Mouse (Mus musculus) hindbrain, embryonic 12.5 days (tissue): ENCODE results near the gene Mag. TPM values are rescaled to one million over a fixed set of nuclear protein-coding genes. Genes with fewer than 3 reads are reported as not detected.

Source experiments
- ATAC-seq: fragments of 200-750 bp; cut with Nextera tagmentation; 2 replicates; pipeline ENCODE4 v1.8.0; 2017; ENCODE audit warnings: moderate TSS enrichment; ENCODE audit not compliant: low FRiP score
- H3K27ac ChIP-seq: fragments of 300-500 bp; sonication (generic); 2 replicates; pipeline ENCODE4 v1.5.1; 2016; ENCODE audit warnings: mild to moderate bottlenecking
- H3K27me3 ChIP-seq: fragments of 300-500 bp; sonication (generic); 2 replicates; pipeline ENCODE4 v1.6.1; 2016; ENCODE audit warnings: mild to moderate bottlenecking
- H3K36me3 ChIP-seq: fragments of 300-500 bp; sonication (generic); 2 replicates; pipeline ENCODE4 v1.6.1; 2016; ENCODE audit warnings: mild to moderate bottlenecking
- H3K4me1 ChIP-seq: fragments of 300-500 bp; sonication (generic); 2 replicates; pipeline ENCODE4 v1.6.1; 2016
- H3K4me2 ChIP-seq: fragments of 300-500 bp; sonication (generic); replicated peaks from 2 replicates; pipeline ENCODE4 v1.6.1; 2016; ENCODE audit warnings: mild to moderate bottlenecking
- H3K4me3 ChIP-seq: fragments of 300-500 bp; sonication (generic); 2 replicates; pipeline ENCODE4 v1.5.1; 2016; ENCODE audit warnings: mild to moderate bottlenecking
- H3K9ac ChIP-seq: fragments of 300-500 bp; sonication (generic); 2 replicates; pipeline ENCODE4 v1.6.1; 2016; ENCODE audit warnings: mild to moderate bottlenecking, moderate library complexity
- H3K9me3 ChIP-seq: fragments of 300-500 bp; sonication (generic); replicated peaks from 2 replicates; pipeline ENCODE4 v1.6.1; 2016; ENCODE audit warnings: mild to moderate bottlenecking
- whole genome bisulfite sequencing: fragments of 180-500 bp; shearing (Covaris S2); methylation state at CpG from one replicate; pipeline ENCODE4 v1.1.7; 2016; 5-methylcytosine and 5-hydroxymethylcytosine counted together
- polyA plus RNA-seq: library from polyadenylated mRNA; unstranded; fragments of >200 nt; fragmentation: Nextera tagmentation; extraction: Ambion mirVana; gene quantifications from 2 replicates; pipeline ENCODE4 v1.2.1, GENCODE M21; 2016

The Mag gene
- polyA plus RNA-seq, 1 experiment from 2014 or later = 0.56 TPM

DNA sequence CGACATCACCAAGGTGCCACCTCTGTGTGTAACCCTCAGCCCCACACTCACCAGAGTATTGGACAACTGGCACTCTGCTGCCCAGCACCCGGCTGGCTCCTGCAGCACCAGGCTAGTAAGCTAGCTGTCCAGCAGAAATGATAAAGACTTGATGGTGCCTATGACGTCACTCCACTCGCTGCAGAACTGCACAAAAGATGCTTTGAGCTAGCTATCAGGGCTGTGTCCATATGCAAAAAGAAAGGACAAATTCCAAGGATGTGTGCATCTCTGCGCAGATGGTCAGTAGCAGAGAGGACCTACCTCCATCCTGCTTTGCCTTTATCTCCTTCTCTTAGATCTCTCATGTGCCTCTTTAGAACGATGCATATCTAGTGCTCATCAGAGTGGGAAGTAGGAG is 58.6 kb downstream of the Mag start, which contains the start of gene Ffar3:
Gene Ffar3 (minus strand): TSS at position 101 of the 400 bp plus-strand sequence.
- Histone ChIP-seq H3K4me1 (no peaks in the 10 kb centered on the region), H3K4me2 (no peak within 1 kb of the TSS), H3K27me3 (no peaks in the 10 kb centered on the region), H3K36me3 (no peaks in the 10 kb centered on the region), H3K9me3 (no peaks in the 10 kb centered on the region), H3K9ac (no peak within 1 kb of the TSS), H3K27ac (no peak within 1 kb of the TSS), H3K4me3 (no peak within 1 kb of the TSS)
- no peak for ATAC-seq
- WGBS = 83% methylated on average over 6 of the region's 6 CpGs

- 81% methylated on average over 1 of the region's 1 CpGs for WGBS
- no peak for ATAC-seq
- H3K9ac ChIP-seq = no peak overlapping the region
- 0 out of 2 replicates have a peak, but pooled peaks cover 3% of the 10 kb centered on the region for H3K4me1 ChIP-seq
- no peaks in the 10 kb centered on the region for H3K36me3 ChIP-seq
- H3K27me3 ChIP-seq = no peaks in the 10 kb centered on the region
- no peak overlapping the region for H3K4me2 ChIP-seq
- H3K27ac ChIP-seq = no peak overlapping the region
- H3K4me3 ChIP-seq = no peak overlapping the region
- no peaks in the 10 kb centered on the region for H3K9me3 ChIP-seq
These were observed 63.3 kb downstream of the Mag start for GRCm38 (mm10) chr7:30851421-30851820.

Other genes with a start within 250 kb of the Mag start
- 35.4 and 38.4 TPM in 2 replicates for gene Haus5, start 249.9 kb downstream of the Mag start, polyA plus RNA-seq
- not detected in 2 replicates for gene Pmis2, start 243.3 kb downstream of the Mag start, polyA plus RNA-seq
- not detected in 2 replicates for gene 2200002J24Rik, start 215.9 kb downstream of the Mag start, polyA plus RNA-seq
- 0.93 and 1.3 TPM in 2 replicates for gene Atp4a, start 202.7 kb downstream of the Mag start, polyA plus RNA-seq
- gene Tmem147, start 185.3 kb downstream of the Mag start, polyA plus RNA-seq = 147 and 164 TPM in 2 replicates
- 0.76 and 1.1 TPM in 2 replicates for gene Gapdhs, start 171.2 kb downstream of the Mag start, polyA plus RNA-seq
- gene Sbsn, start 163.4 kb downstream of the Mag start, polyA plus RNA-seq = 1.7 and 2.5 TPM in 2 replicates
- gene Dmkn, start 151.1 kb downstream of the Mag start, polyA plus RNA-seq = 0.59 and 0.67 TPM in 2 replicates
- gene Krtdap, start 127.0 kb downstream of the Mag start, polyA plus RNA-seq = not detected in 2 replicates
- gene Ffar2, start 91.1 kb downstream of the Mag start, polyA plus RNA-seq = not detected in 2 replicates
- gene Ffar3, start 58.7 kb downstream of the Mag start, polyA plus RNA-seq = not detected in 2 replicates
- not detected in 2 replicates for gene Ffar1, start 53.3 kb downstream of the Mag start, polyA plus RNA-seq
- not detected in 2 replicates for gene Cd22, start 34.5 kb downstream of the Mag start, polyA plus RNA-seq
- not detected in 2 replicates for gene Hamp2, start 9.8 kb upstream of the Mag start, polyA plus RNA-seq
- gene Hamp, start 29.2 kb upstream of the Mag start, polyA plus RNA-seq = not detected in 2 replicates
- gene Usf2, start 41.9 kb upstream of the Mag start, polyA plus RNA-seq = 29.7 and 32.7 TPM in 2 replicates
- 16.6 and 20.2 TPM in 2 replicates for gene Lsr, start 58.6 kb upstream of the Mag start, polyA plus RNA-seq
- 0.89 and 1.4 TPM in 2 replicates for gene Fam187b, start 58.9 kb upstream of the Mag start, polyA plus RNA-seq
- 9.6 and 10.4 TPM in 2 replicates for gene Fxyd5, start 127.6 kb upstream of the Mag start, polyA plus RNA-seq
- gene Fxyd7, start 136.6 kb upstream of the Mag start, polyA plus RNA-seq = 26.3 and 29.8 TPM in 2 replicates
- gene Fxyd1, start 142.3 kb upstream of the Mag start, polyA plus RNA-seq = 25.3 and 34.7 TPM in 2 replicates
- 2.1 TPM in 2 replicates for gene Lgi4, start 144.5 kb upstream of the Mag start, polyA plus RNA-seq
- 5.5 and 12.3 TPM in 2 replicates for gene Fxyd3, start 161.8 kb upstream of the Mag start, polyA plus RNA-seq
- 2.3 and 2.7 TPM in 2 replicates for gene Hpn, start 200.4 kb upstream of the Mag start, polyA plus RNA-seq
- 2.7 and 3.8 TPM in 2 replicates for gene Scn1b, start 212.1 kb upstream of the Mag start, polyA plus RNA-seq
- 185 and 202 TPM in 2 replicates for gene Gramd1a, start 241.0 kb upstream of the Mag start, polyA plus RNA-seq